Mouse (Mus musculus): ENCODE results near the gene Usp12.
A peak's percentile ranks its signal among the peaks of the same experiment; 100 is the strongest.

Gene Usp12

DNA sequence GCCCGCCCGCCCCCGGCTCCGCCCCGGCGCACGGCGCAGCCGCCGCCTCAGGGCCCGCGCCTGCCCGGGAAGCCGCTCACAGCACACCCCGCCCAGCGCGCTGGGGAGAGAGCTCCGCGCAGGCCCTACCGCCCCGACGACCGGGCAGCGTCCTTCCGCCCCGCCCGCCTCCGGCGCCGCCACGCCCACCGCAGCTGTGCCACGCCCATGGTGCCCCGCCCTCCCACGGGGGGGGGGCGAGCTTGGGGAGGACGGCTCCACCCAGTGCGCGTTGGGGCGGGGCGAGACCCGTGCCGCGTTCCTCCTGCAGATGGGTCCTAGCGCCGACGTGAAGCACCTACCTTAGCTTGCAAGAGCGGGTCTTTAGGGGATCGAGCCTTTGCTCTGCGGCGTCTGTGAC, at the start of gene Usp12:
Usp12 (minus strand) TSS at position 154 of the 400 bp plus-strand sequence.
- peak; percentile 97 for DNase-seq (ENCODE audit: low read depth, low spot score)

DNA sequence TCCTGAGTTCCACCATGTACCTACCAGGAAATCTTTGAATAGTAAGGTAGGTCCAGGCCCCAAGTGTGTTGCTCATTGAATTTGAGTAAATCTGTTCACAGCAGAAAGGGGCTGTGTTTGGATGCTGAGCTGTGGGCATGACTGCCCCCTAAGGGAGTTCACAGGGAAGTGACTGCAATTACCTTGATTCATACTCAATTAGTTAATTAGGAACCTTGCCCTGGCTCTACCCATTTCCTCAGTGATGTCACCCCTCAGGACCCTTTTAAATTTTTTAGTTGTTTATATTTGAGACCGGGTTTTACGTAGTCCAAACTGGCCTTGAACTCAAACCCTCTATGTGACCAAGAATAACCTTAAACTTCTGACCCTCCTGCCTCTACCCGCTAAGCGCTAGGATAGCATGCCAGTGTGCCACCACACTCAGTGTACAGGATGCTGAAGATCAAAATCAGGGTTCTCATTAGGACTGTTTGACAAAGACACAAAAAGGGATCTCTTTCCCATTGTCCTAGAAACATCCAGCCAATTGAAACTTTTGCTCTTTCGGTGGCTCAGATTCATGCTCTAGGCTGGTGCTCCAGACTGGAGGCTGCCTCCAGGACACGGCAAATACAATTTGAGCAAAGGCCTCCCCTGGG, 49.6 kb upstream of the Usp12 start:
- peak; percentile 68 for DNase-seq (ENCODE audit: low read depth, low spot score)

DNA sequence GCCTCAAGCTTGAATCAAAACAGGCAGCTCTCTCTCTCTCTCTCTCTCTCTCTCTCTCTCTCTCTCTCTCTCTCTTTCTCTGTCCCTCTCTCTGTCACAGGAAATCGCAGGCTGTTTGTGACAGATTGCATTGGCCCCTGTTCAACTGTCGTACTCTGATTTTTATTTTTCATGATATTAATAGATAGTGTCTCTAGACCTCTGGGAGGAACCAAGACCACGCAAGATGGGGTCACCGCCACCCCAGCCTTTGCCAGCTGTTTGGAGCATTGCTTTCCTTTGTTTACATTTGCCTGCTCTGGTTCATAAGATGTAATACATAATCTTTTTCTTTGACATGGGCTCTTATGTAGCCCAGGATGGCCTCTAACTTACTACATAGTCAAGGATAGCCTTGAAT, 47.2 kb upstream of the Usp12 start:
- DNase-seq (ENCODE audit: low read depth, low spot score) = no peak

DNA sequence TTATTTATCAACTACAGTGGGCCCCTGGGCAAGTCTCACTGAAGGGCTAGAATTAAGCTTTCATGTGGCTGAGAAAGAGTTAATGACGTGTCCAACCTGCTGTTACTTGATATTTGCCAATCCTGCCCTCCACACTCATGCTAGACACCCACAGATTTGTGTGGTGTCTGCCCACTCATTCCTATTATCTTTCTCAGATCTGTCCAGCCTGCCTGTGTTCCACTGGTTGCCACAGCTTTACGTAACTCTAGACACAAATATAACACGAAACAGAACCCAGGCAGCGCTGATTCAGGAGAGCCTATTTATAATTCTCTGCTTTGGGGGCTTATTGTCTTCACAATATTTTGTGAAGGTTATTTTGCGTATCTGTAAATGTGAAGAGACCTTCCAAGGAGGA, 46.5 kb upstream of the Usp12 start:
- DNase-seq (ENCODE audit: low read depth, low spot score) = no peak

DNA sequence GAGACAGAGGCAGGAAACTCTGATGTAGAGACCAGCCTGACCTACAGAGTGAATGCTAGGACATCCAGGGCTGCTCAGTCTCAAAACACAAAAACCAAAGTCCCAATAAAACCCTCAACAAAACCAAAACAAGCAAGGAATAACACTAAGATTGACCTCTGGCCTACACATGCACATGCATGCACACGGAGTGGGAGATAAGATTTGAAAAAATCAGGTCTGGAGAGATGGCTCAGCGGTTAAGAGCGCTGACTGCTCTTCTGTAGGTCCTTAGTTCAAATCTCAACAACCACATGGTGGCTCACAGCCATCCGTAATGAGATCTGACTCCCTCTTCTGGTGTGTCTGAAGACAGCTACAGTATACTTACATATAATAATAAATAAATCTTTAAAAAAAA, 45.6 kb upstream of the Usp12 start:
- DNase-seq (ENCODE audit: low read depth, low spot score) = no peak

DNA sequence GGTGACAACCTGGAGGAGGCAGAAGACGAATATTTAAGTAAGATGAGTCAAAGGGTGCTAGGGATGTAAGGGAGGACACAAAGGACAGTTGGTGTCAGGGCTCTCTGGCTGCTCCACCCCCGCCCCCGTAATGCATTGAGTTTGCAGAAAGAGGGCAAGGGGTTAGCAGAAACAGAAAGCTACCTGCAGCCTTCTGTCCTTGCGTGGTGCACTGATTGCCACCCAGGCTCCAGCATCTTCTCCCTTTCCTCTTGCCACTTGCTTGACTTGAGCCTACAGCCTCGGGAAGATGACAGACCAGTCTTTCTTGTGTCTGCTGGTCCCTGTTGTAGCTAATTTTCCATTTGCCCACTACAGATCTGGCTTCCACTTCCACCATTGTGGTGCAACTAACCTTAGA, 45.0 kb upstream of the Usp12 start:
- DNase-seq (ENCODE audit: low read depth, low spot score) = no peak

DNA sequence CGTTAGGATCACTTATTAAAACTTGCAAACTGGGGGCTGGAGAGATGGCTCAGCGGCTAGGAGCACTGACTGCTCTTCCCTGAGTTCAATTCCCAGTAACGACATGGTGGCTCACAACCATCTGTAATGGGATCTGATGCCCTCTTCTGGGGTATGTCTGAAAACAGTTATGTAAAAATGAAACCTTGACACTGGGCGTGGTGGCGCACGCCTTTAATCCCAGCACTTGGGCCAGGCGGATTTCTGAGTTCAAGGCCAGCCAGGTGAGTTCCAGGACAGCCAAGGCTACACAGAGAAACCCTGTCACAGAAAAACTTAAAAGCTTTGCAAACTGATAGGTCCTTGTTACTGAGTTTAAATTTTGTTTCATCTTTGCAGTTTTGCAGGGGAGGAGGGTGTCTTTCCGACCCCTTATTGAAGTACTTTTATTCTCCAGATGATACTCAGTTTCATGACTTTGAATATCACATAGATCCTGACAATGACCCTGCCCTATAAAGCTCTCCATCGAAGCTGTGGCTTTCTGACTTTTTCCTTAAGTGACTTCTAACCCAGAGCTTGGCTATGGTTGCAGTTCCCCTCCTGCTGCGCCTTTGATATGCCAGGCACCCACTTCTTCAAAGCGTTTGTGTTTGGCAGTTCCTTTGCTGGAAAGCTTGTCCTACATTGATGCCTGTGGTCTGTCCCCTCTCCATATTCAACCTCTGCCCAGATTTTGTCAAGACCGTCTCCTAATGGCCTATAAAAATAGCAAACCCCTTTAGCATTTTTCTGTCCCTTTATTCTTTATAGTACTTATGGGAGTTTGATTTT, 44.2 kb upstream of the Usp12 start:
- peak; percentile 56 for DNase-seq (ENCODE audit: low read depth, low spot score)

DNA sequence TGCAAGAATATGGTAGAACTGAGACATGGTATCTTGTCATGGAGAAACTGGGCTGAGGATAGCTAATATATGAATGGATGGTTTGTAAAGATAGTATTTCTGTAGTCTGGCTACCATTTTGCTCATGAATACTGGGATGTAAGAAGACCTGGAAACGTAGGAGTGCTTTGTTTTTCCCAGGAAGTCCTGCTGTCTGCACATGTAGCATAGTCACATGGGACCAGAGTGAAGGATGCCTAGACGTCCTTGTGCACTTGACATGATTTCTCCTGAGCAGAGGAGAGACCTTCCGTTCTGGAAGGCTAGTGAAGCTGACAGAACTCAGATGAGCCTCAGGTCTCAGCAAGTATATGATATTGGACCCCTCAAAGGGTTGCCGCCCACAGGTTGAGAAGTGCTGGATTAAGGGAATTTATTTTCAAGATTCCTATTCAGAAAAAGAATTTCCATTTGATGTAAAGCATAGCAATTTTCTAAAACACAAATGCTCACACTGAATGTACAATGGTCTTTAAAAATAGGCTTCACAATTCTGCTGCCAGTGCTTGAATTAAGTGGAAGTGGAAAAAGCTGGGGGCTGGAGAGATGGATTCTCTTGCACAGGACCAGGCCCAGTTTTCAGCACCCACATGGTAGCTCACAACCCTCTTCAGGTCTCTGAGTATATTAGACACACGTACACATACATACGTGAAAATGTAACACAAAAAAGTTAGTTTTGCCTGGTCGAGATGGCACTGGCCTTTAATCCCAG, 43.3 kb upstream of the Usp12 start:
- DNase-seq (ENCODE audit: low read depth, low spot score) = peak; percentile 30

DNA sequence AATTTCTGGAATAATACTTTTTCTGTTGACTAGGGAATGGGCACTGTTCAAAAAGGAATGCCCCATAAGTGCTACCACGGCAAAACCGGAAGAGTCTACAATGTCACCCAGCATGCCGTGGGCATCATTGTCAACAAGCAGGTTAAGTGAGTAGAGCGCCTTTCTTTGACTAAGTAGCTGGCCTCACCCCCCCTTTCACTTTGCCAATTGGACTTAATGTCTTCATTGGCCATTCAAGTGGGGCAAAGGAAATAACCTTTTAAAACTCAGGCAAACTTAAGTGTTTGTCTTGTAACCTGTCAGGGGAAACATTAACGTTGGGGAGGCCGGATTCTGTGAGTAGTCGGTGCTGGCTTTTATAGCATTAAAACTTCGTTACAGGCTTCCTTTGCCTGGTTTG, 40.2 kb upstream of the Usp12 start:
- no peak for DNase-seq (ENCODE audit: low read depth, low spot score)

DNA sequence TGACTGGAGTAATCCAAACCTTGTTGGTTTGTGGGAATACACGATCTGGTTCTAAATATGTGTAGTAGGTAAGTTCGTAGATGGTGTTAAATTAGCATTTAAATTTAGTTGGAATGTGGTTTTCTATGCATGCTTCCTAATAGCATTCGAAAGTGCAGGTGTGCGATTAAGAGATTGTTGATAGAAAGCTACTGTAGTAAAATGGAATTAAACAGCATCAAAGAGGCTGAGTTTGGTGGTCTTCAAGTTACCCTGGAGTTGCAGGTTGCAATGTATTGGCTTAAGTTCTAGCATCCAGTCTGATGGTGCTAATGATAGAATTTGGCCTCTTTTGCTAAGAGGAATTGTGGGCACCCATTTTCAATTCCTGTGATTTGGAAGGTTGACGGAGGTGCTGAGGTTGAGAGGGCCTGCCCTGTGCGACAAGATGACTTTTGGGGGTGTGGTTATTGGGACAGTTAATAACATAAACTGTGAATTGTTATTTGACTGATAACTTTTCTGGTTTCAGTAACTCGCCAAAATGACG, 38.9 kb upstream of the Usp12 start:
- DNase-seq (ENCODE audit: low read depth, low spot score) = no peak

DNA sequence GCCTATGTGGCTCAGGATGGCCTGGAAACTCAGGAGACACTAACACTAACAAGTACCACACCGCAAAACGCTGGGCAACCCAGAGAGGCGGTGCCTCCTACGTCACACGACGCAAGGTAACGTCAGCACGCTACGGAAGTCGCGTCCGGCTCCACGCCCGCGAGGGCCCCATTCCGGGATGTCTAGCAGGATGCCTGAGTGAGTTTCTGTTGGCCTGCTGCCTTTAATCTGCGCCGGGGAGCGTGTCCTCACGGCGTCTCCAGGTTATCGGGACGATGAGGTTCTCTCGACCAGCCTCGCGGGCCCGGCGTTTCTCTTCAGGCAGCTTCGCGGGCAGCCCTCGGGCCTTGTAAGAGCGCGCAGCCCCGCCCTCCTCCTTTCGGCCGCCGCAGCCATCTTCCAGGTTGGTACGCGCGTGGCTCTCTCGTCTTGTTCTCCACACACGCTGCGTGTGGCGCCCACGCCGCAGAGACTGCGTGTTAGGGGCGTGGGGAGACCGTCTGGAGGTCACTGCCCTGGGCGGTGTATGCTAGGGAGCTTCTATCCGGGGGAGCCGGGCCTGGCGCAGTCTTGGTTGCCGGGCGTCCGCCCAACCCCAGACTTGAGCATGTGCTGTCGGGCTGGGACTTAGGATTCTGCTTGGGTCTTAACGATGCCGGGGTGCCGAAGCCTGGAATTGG, 38.1 kb upstream of the Usp12 start, which contains the start of gene Rpl21:
Rpl21 (plus strand) TSS at position 122 of the 680 bp plus-strand sequence.
- peak; percentile 97 for DNase-seq (ENCODE audit: low read depth, low spot score)

DNA sequence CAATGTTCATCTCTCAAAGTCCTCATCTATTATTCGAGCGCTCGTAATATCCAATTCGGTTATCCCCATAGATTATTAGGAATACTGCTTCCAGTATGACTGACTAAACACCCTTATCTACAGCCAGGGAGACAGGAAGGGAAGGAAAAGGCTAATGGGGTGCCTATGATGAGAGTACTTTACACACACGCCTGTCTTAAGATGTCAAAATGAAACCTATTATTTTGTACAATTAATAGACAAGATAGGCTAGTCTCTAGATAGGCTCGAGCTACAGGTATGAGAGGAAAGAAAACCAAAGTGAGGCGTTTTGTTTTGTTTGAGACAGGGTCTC, 37.6 kb upstream of the Usp12 start:
- no peak for DNase-seq (ENCODE audit: low read depth, low spot score)

DNA sequence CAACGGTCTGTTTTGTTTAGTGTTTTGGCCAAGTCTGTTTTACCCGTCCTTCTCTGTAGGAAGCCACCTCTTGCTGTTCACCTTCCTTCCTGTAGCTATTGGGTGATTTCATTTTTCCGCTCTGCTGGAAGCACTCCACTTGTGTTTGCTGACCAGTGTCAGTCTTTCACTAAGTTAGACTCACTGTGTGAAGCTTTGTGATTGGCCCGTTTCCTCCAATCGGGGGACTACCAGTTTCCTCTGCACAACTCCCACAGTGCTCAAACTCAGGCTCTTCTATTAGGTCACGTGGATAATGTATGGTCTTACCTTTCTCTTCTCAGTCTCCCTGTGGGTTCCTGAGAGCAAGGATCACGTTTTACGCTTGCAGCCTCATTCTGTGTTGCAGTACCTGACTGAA, 34.7 kb upstream of the Usp12 start:
- DNase-seq (ENCODE audit: low read depth, low spot score) = peak; percentile 79

DNA sequence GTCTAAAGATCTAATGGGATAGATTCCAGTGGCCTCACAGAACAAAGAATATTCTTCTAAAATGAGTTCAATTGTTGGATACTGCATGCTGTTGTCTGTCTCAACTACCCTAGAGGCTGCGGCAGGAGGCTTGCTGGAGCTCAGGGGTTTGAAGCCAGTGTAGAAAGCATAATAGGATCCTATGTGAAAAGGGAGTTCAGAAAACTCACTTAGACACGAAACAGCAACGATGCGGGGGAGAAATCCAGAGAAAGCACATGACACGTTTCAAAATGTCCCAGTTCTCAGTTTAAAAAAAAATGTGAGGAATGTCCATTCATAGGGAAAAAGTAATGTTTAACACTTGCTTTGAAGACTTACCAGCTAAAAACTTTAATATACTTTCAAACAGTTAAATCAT, 28.2 kb upstream of the Usp12 start:
- no peak for DNase-seq (ENCODE audit: low read depth, low spot score)

DNA sequence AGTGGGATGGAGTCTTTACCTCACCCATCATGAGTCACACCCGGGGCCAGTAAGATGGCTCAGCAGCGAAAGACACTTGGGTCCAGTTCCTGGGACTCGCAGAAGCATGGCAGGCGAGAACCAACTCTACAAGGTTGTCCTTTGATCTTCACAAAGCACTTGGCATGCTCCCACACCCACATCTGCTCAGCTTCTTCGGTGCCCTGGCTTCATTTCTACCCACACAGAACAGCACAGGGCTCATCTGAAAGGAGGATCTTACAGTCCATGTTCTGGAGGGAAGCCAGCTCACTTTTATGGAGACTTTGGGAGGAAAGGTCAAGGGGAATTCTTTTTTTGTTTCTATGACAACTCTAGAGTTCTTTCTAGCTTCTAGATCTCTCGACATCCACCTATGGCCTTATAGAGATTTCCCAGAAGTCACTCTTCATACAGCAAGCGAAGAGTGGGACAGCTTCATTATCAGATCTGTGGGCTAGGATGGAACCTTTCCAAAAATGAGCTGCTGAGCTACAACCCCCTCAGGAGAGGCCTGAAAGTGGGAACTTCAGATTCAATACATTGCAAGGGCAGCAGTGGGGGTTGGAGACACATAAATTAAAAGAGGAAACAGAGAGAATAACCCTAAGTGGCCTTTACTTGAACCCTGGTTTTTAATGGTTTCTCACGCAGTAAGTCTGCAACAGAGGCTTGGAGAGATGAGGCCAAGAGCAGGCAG, 24.3 kb upstream of the Usp12 start:
- DNase-seq (ENCODE audit: low read depth, low spot score) = no peak

DNA sequence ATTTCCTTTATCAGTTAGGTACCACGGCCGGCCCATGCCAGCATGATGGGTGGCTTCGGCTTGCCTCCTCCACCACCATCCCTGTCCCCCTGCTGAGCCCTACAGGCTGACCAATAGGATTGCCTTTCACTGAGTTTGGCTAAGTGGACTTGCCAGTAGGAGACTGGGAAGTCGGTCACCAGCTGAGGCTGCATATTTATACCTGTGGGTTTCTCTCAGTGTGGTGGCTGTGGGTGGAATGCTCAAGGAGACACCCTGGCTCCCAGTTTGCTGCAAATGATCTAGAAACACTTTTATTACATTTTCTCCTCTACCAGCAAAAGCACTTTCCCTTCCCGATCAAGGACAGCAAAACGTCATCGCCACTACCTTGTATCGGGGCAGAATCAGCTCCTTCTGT, 22.8 kb upstream of the Usp12 start:
- no peak for DNase-seq (ENCODE audit: low read depth, low spot score)

DNA sequence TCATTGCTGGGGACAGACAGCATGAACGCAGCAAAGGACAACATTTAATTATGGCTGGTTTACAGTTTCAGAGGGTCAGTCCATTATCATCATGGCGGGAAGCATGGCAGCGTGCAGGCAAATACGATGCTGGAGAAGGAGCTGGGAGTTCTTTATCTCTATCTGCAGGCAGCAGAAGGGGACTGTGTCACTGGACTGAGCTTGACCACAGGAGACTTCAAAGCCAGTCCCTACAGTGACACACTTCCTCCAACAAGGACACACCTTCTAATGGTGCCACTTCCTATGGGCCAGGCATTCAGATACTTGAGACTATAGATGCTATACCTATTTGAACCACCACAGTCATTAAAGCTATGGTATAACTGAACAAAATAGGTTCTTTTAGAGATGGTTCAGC, 20.6 kb upstream of the Usp12 start:
- DNase-seq (ENCODE audit: low read depth, low spot score) = no peak

DNA sequence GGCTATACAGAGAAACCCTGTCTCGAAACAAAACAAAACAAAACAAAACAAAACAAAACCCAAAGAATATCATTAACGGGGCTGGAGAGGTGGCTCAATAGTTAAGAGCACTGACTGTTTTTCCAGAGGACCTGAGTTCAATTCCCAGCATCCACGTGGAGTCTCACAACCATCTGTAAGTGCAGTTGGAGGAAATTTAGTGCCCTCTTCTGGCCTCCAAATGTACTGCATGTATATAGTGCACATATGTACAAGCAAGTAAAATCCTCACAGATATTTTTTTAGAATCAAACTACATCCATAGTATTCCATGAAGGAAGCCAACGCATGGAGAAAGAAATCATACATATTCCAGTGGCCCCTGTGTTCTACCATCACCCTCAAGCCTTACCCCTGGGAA, 18.6 kb upstream of the Usp12 start:
- DNase-seq (ENCODE audit: low read depth, low spot score) = peak; percentile 79

DNA sequence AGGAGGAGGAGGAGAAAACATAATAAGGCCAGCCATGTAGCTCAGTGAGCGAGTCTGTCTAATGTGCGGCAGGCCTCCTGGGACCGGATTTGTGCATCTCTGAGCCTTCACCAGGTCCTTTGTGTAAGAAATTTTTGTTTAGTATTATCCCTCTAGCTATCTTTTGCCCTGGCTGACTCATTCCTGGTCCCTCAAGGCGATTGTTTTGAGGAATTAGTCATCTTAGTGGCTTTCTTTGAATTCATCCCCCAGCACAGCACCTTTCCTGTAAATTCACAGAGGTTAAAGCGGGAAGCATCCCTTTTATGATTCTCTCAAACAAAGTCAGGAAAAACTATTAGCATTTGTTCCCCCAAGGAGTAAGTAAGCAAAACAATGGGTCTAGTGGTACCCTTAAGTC, 18.1 kb upstream of the Usp12 start:
- DNase-seq (ENCODE audit: low read depth, low spot score) = no peak

DNA sequence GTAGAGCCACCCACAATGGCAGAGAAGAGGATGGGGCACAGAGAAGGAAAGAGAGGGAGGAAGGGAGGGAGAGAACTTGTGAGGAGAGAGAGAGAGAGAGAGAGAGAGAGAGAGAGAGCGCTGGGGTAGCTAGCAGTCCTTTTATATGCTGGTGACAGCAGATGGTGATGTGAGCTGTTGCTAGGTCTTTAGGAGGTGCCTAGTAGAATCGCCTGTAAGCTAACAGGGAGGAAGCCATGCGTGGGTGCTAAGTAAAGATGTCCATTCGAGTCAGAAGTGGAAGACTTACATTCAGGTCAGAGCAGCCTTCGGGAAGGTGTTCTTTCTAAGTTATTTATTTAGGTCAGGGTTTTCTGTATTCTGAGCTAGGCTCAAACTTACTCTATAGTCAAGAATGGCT, 15.1 kb upstream of the Usp12 start:
- DNase-seq (ENCODE audit: low read depth, low spot score) = no peak

DNA sequence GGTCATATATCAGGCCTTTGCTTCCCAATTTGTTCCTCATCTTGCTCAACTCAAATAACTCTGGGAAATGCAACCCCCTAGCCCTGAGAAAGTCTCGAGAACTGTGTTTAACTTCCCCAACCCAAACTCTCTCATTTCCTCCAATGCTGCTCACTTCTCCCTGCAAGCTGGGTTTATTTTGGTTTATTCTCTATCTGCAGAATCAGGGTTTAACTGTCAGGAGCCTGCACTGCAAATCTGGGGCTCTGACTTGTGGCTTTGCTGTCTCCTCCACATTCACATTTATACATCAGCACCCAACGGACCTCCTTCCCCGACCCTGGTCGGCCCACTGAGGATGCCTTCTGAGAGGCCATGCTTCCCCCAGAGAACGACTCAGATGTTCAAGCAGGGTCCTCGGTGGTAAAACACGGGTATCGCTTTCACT, 11.2 kb upstream of the Usp12 start:
- DNase-seq (ENCODE audit: low read depth, low spot score) = no peak

Data from ES-CJ7 (cell line).